Mouse (Mus musculus): ENCODE results near the gene Eif4a1.

DNA sequence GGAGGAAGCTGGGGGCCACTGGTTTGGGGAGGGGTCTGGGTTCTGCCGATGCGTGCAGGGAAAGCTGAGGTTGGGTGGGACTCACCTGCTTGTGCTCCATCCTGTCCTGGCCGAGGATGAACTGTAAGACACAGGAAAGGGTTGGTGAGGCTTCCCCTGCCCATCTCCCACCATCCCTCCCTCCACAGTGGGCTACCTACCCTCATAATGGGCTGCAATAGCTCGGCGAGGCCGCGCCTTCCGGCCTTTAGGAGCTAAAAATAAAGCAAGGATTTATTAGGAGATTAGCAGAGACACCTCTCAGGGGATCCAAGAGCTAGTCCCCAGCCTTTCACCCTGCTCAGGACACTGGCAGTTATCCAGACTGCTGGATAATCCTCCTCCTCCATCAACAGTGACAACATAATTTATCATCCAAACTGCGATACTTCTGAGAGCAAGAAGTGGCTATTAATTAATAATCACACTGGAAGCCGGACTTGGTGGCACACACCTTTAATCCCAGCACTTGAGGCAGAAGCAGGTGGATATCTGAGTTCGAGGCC, 21.3 kb upstream of the Eif4a1 start:
- TF ChIP-seq CTCF (IDR thresholded peaks at IDR 0.05; ENCODE audit: low read depth, low read length) (no peak), POLR2A (IDR thresholded peaks at IDR 0.05; ENCODE audit: borderline replicate concordance, low read depth, low read length) (no peak)

All from bone marrow macrophage, adult 2 months (primary cell).